Mouse (Mus musculus): ENCODE data around the gene Exoc4. TPM values are rescaled to one million over a fixed set of nuclear protein-coding genes. Genes with fewer than 3 reads are reported as not detected.

Exoc4 gene
- total RNA-seq, 2 experiments from 2014 or later = 87.6 to 90.9 TPM

GRCm38 (mm10) chr6:33263950-33264349, 15.1 kb downstream of the Exoc4 start:
- no peak for DNase-seq (ENCODE audit: low spot score in 2 of 2)
- no peak overlapping the region for H3K4me3 ChIP-seq
- H3K27ac ChIP-seq = no peak overlapping the region
- no peak for TF ChIP-seq CTCF (conservative IDR thresholded peaks at IDR 0.05)

GRCm38 (mm10) chr6:33264388-33264787, 15.5 kb downstream of the Exoc4 start:
- Histone ChIP-seq H3K27ac (no peak overlapping the region), H3K4me3 (no peak overlapping the region)
- TF ChIP-seq CTCF (conservative IDR thresholded peaks at IDR 0.05) = no peak
- no peak for DNase-seq (ENCODE audit: low spot score in 2 of 2)

GRCm38 (mm10) chr6:33267571-33267970, 18.7 kb downstream of the Exoc4 start:
- no peak overlapping the region for H3K4me3 ChIP-seq
- no peak for DNase-seq (ENCODE audit: low spot score in 2 of 2)
- no peak overlapping the region for H3K27ac ChIP-seq
- TF ChIP-seq CTCF (conservative IDR thresholded peaks at IDR 0.05) = no peak

- no peak overlapping the region for H3K27ac ChIP-seq
- TF ChIP-seq CTCF (conservative IDR thresholded peaks at IDR 0.05) = no peak
- no peak for DNase-seq (ENCODE audit: low spot score in 2 of 2)
- no peak overlapping the region for H3K4me3 ChIP-seq
Observed at GRCm38 (mm10) chr6:33283523-33283922, 34.6 kb downstream of the Exoc4 start.

- Histone ChIP-seq H3K4me3 (no peak overlapping the region), H3K27ac (no peak overlapping the region)
- no peak for TF ChIP-seq CTCF (conservative IDR thresholded peaks at IDR 0.05)
- no peak for DNase-seq (ENCODE audit: low spot score in 2 of 2)
Observed at GRCm38 (mm10) chr6:33283936-33284335, 35.1 kb downstream of the Exoc4 start.

- DNase-seq (ENCODE audit: low spot score in 2 of 2) = no peak
- TF ChIP-seq CTCF (conservative IDR thresholded peaks at IDR 0.05) = no peak
- Histone ChIP-seq H3K4me3 (no peak overlapping the region), H3K27ac (no peak overlapping the region)
Observed at GRCm38 (mm10) chr6:33286376-33286775, 37.5 kb downstream of the Exoc4 start.

GRCm38 (mm10) chr6:33294626-33295025, 45.7 kb downstream of the Exoc4 start:
- no peak overlapping the region for H3K4me3 ChIP-seq
- H3K27ac ChIP-seq = no peak overlapping the region
- TF ChIP-seq CTCF (conservative IDR thresholded peaks at IDR 0.05) = no peak
- no peak for DNase-seq (ENCODE audit: low spot score in 2 of 2)

GRCm38 (mm10) chr6:33297566-33297965, 48.7 kb downstream of the Exoc4 start:
- peak in 1 of 2 experiments; percentile 7 for DNase-seq (ENCODE audit: low spot score in 2 of 2)
- peak; percentile 73 for TF ChIP-seq CTCF (conservative IDR thresholded peaks at IDR 0.05)
- H3K4me3 ChIP-seq = no peak overlapping the region
- no peak overlapping the region for H3K27ac ChIP-seq

- no peak overlapping the region for H3K27ac ChIP-seq
- no peak for DNase-seq (ENCODE audit: low spot score in 2 of 2)
- TF ChIP-seq CTCF (conservative IDR thresholded peaks at IDR 0.05) = no peak
- H3K4me3 ChIP-seq = no peak overlapping the region
Observed at GRCm38 (mm10) chr6:33298768-33299167, 49.9 kb downstream of the Exoc4 start.

- no peak overlapping the region for H3K27ac ChIP-seq
- no peak for TF ChIP-seq CTCF (conservative IDR thresholded peaks at IDR 0.05)
- no peak for DNase-seq (ENCODE audit: low spot score in 2 of 2)
- no peak overlapping the region for H3K4me3 ChIP-seq
Observed at GRCm38 (mm10) chr6:33305996-33306395, 57.1 kb downstream of the Exoc4 start.

GRCm38 (mm10) chr6:33308646-33309045, 59.8 kb downstream of the Exoc4 start:
- TF ChIP-seq CTCF (conservative IDR thresholded peaks at IDR 0.05) = no peak
- no peak overlapping the region for H3K27ac ChIP-seq
- no peak for DNase-seq (ENCODE audit: low spot score in 2 of 2)
- H3K4me3 ChIP-seq = no peak overlapping the region

- no peak overlapping the region for H3K4me3 ChIP-seq
- TF ChIP-seq CTCF (conservative IDR thresholded peaks at IDR 0.05) = no peak
- no peak overlapping the region for H3K27ac ChIP-seq
- DNase-seq (ENCODE audit: low spot score in 2 of 2) = no peak
Observed at GRCm38 (mm10) chr6:33310486-33310885, 61.6 kb downstream of the Exoc4 start.

GRCm38 (mm10) chr6:33322849-33323248, 74.0 kb downstream of the Exoc4 start:
- TF ChIP-seq CTCF (conservative IDR thresholded peaks at IDR 0.05) = no peak
- DNase-seq (ENCODE audit: low spot score in 2 of 2) = no peak

GRCm38 (mm10) chr6:33323386-33323785, 74.5 kb downstream of the Exoc4 start:
- no peak overlapping the region for H3K27ac ChIP-seq
- no peak overlapping the region for H3K4me3 ChIP-seq
- DNase-seq (ENCODE audit: low spot score in 2 of 2) = no peak
- TF ChIP-seq CTCF (conservative IDR thresholded peaks at IDR 0.05) = no peak

More at GRCm38 (mm10) chr6:33322849-33323248, 74.0 kb downstream of the Exoc4 start:
- no peak overlapping the region for H3K27ac ChIP-seq
- H3K4me3 ChIP-seq = no peak overlapping the region

GRCm38 (mm10) chr6:33328326-33328725, 79.4 kb downstream of the Exoc4 start:
- no peak overlapping the region for H3K4me3 ChIP-seq
- TF ChIP-seq CTCF (conservative IDR thresholded peaks at IDR 0.05) = no peak
- DNase-seq (ENCODE audit: low spot score in 2 of 2) = no peak
- no peak overlapping the region for H3K27ac ChIP-seq
